Mouse (Mus musculus): ENCODE measurements around the gene Nab1. TPM values are rescaled to one million over a fixed set of nuclear protein-coding genes. Genes with fewer than 3 reads are reported as not detected.

Nab1 gene
- polyA plus RNA-seq, 1 experiment from 2014 or later: 18.8 TPM

DNA sequence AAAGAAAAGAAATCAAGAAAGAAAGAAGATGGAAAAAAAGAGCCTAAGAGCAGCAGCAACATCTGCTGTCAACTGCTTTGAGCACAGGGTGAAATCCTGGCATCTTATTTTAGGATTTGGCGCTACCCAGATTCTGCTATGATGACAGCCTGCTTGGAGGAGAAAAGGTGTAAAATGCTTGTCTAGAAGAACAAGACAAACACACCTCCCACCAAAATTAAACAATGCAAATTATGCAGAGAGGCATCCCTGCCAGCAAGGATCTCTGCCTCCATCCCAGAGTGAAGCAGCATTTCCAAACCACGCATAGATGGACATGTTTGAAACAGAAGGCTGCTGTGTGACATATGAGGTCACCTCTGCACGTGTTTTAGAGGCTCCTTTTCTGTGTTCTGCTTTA, 35.2 kb downstream of the Nab1 start:
- H3K4me1 ChIP-seq (ENCODE audit: control insufficient read depth, insufficient read depth, low read length): no peaks in the 10 kb centered on the region
- H3K27ac ChIP-seq (ENCODE audit: low read depth, low read length): no peak overlapping the region
- ATAC-seq (ENCODE audit: low FRiP score, low TSS enrichment): no peak
- H3K36me3 ChIP-seq (ENCODE audit: control insufficient read depth, insufficient read depth, low read length): peaks cover 3% of the 10 kb centered on the region; the same call in 1 of the 2 replicates
- H3K9ac ChIP-seq (ENCODE audit: low read depth, low read length): no peak overlapping the region
- WGBS: 82% methylated on average over 3 of the region's 3 CpGs
- no peaks in the 10 kb centered on the region for H3K27me3 ChIP-seq (ENCODE audit: control insufficient read depth, insufficient read depth, low read length)
- H3K4me3 ChIP-seq (ENCODE audit: low read length): no peak overlapping the region
- no peaks in the 10 kb centered on the region for H3K9me3 ChIP-seq (ENCODE audit: control insufficient read depth, low read length)
- H3K4me2 ChIP-seq (replicated peaks; ENCODE audit: low read depth, low read length): no peak overlapping the region

DNA sequence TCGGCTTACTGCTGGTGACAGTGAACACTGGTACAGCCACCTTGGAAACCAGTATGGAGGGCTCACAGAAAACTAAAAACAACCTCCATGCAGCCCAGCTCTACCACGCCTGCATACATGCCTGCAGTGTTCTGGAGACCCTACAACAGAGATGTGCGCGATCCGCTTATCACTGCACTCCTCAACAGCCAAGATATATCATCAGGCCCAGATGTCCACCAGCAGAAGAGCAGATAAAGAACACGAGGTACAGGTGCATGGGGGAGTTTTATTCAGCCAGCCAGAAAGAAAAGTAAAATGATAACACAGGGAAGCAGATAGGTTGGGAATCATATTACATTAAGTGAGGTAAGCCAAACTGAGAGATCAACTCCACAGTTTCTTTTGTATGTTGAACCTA, 37.2 kb downstream of the Nab1 start:
- H3K9ac ChIP-seq (ENCODE audit: low read depth, low read length): no peak overlapping the region
- no peak overlapping the region for H3K4me2 ChIP-seq (replicated peaks; ENCODE audit: low read depth, low read length)
- H3K36me3 ChIP-seq (ENCODE audit: control insufficient read depth, insufficient read depth, low read length): peaks cover 3% of the 10 kb centered on the region; the same call in 1 of the 2 replicates
- peak; percentile 57; the same call in 1 of the 2 replicates for ATAC-seq (ENCODE audit: low FRiP score, low TSS enrichment)
- H3K9me3 ChIP-seq (ENCODE audit: control insufficient read depth, low read length): no peaks in the 10 kb centered on the region
- H3K27me3 ChIP-seq (ENCODE audit: control insufficient read depth, insufficient read depth, low read length): no peaks in the 10 kb centered on the region
- no peak overlapping the region for H3K4me3 ChIP-seq (ENCODE audit: low read length)
- H3K4me1 ChIP-seq (ENCODE audit: control insufficient read depth, insufficient read depth, low read length): no peaks in the 10 kb centered on the region
- no peak overlapping the region for H3K27ac ChIP-seq (ENCODE audit: low read depth, low read length)
- 53% methylated on average over 6 of the region's 6 CpGs for WGBS

DNA sequence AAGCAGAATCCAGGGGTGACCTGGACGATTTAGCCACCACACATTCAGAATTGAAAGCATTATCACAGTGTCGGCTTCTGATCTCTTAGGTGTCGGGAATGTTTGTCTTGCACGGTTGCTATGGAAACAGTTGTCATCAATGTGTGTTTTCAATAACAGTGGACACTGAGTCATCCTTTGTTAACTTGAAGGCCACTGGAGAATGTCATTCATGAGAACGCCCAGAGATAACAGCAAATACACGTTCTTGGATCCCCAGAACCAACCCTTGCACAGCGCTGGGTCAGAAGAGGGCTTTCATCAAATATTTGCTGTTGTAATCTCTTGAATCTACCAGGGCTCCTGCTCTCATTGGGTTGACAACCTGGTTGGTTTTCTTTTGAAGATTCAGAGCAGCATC, 43.9 kb downstream of the Nab1 start:
- 80% methylated on average over 7 of the region's 7 CpGs for WGBS
- H3K27me3 ChIP-seq (ENCODE audit: control insufficient read depth, insufficient read depth, low read length): no peaks in the 10 kb centered on the region
- peaks cover 3% of the 10 kb centered on the region; the same call in 1 of the 2 replicates for H3K36me3 ChIP-seq (ENCODE audit: control insufficient read depth, insufficient read depth, low read length)
- no peak overlapping the region for H3K4me2 ChIP-seq (replicated peaks; ENCODE audit: low read depth, low read length)
- no peak overlapping the region for H3K27ac ChIP-seq (ENCODE audit: low read depth, low read length)
- H3K9ac ChIP-seq (ENCODE audit: low read depth, low read length): no peak overlapping the region
- no peak overlapping the region for H3K4me3 ChIP-seq (ENCODE audit: low read length)
- H3K4me1 ChIP-seq (ENCODE audit: control insufficient read depth, insufficient read depth, low read length): no peaks in the 10 kb centered on the region
- ATAC-seq (ENCODE audit: low FRiP score, low TSS enrichment): no peak
- H3K9me3 ChIP-seq (ENCODE audit: control insufficient read depth, low read length): no peaks in the 10 kb centered on the region

DNA sequence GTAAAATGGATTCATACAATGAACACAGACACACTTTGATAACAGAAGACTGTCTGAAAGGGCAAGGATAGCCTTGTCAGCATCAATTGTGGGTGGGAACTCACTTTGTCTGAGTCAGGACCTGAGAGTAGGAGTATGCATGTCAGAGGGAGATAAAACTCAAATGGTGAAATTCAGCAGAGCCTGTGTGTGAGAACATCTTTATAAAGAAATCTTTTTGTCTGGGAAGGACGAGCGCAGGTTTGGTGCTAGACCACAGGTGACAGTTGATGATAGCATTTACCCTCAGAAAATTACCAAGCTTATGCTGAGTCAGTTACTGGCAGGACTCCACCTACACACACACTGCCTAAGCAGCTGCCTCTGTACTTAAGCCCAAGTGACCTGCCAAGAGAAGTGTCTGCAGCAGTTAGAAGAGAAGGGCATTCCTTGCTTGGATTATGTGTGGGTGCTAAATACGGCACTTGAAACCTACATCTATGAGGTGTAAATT, 45.9 kb downstream of the Nab1 start:
- no peaks in the 10 kb centered on the region for H3K9me3 ChIP-seq (ENCODE audit: control insufficient read depth, low read length)
- no peak for ATAC-seq (ENCODE audit: low FRiP score, low TSS enrichment)
- H3K4me3 ChIP-seq (ENCODE audit: low read length): no peak overlapping the region
- no peaks in the 10 kb centered on the region; the same call in 1 of the 2 replicates for H3K36me3 ChIP-seq (ENCODE audit: control insufficient read depth, insufficient read depth, low read length)
- 92% methylated on average over 3 of the region's 3 CpGs for WGBS
- no peak overlapping the region for H3K27ac ChIP-seq (ENCODE audit: low read depth, low read length)
- H3K4me1 ChIP-seq (ENCODE audit: control insufficient read depth, insufficient read depth, low read length): no peaks in the 10 kb centered on the region
- no peaks in the 10 kb centered on the region for H3K27me3 ChIP-seq (ENCODE audit: control insufficient read depth, insufficient read depth, low read length)
- H3K9ac ChIP-seq (ENCODE audit: low read depth, low read length): no peak overlapping the region
- no peak overlapping the region for H3K4me2 ChIP-seq (replicated peaks; ENCODE audit: low read depth, low read length)

DNA sequence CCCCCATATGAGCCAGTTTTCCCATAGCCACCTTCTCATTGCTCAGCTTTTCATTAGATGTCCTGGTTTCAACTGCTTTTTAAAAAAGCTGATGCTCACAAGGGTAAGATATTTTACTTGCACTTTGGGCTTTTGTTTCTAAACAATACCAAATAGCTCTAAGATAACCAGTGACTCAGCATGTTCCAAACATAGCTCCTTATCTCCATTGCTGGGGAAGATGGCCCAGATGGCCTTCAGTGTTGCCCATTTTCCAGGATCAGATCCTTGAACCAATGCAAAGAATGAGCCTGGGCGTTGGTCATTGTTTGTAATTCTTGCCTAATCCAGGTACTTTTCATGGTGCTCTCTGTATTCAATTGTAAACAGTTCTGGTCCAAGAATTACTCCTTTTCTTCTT, 49.1 kb downstream of the Nab1 start:
- Histone ChIP-seq H3K27ac (ENCODE audit: low read depth, low read length) (no peak overlapping the region), H3K4me1 (ENCODE audit: control insufficient read depth, insufficient read depth, low read length) (no peaks in the 10 kb centered on the region), H3K9me3 (ENCODE audit: control insufficient read depth, low read length) (no peaks in the 10 kb centered on the region), H3K27me3 (ENCODE audit: control insufficient read depth, insufficient read depth, low read length) (no peaks in the 10 kb centered on the region), H3K36me3 (ENCODE audit: control insufficient read depth, insufficient read depth, low read length) (no peaks in the 10 kb centered on the region), H3K4me3 (ENCODE audit: low read length) (no peak overlapping the region), H3K9ac (ENCODE audit: low read depth, low read length) (no peak overlapping the region), H3K4me2 (replicated peaks; ENCODE audit: low read depth, low read length) (no peak overlapping the region)
- WGBS: 82% methylated on average over 1 of the region's 1 CpGs
- ATAC-seq (ENCODE audit: low FRiP score, low TSS enrichment): no peak

DNA sequence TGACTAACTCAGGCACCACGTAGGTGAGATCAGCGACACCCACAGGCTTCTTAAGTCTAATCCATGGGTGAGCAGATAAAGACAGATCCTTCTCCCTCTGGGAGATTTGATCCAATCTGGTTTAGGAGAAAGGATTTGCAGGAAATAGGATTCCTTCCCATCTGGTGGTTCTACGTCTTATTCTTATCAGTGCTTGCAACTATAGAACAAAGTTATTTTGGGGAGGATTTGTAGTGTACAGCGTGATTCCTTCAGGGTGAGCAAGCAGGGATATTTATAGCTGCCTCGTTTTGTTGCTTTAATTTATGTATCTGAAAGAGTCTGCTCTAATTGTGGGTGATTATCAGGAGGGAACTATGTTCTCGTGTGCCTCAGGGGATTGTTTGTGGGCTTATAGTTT, 64.6 kb downstream of the Nab1 start:
- ATAC-seq (ENCODE audit: low FRiP score, low TSS enrichment): no peak
- H3K4me3 ChIP-seq (ENCODE audit: low read length): no peak overlapping the region
- no peaks in the 10 kb centered on the region for H3K27me3 ChIP-seq (ENCODE audit: control insufficient read depth, insufficient read depth, low read length)
- H3K9me3 ChIP-seq (ENCODE audit: control insufficient read depth, low read length): no peaks in the 10 kb centered on the region
- H3K27ac ChIP-seq (ENCODE audit: low read depth, low read length): no peak overlapping the region
- no peak overlapping the region for H3K9ac ChIP-seq (ENCODE audit: low read depth, low read length)
- H3K36me3 ChIP-seq (ENCODE audit: control insufficient read depth, insufficient read depth, low read length): no peaks in the 10 kb centered on the region
- no peak overlapping the region for H3K4me2 ChIP-seq (replicated peaks; ENCODE audit: low read depth, low read length)
- no peaks in the 10 kb centered on the region for H3K4me1 ChIP-seq (ENCODE audit: control insufficient read depth, insufficient read depth, low read length)
- 49% methylated on average over 6 of the region's 6 CpGs for WGBS

DNA sequence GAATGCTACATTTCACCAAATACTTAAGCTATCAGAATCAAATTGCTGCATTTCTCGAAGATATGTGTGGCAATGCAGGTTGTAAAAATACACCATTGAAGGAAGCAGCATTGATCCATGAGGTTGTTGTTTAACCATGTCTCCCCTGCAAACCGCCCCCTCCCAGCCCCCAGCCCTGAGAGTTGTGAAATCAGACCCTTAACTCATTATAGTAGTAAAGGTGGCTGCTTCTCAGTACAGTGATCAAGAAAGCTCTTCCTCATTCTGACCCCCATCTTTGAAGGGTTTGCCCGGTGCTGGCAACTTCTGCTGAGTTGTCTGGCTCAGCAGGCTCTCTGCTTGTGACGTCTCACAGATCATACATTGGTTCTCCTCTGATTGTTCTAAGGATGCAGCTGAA, 66.4 kb downstream of the Nab1 start:
- Histone ChIP-seq H3K4me3 (ENCODE audit: low read length) (no peak overlapping the region), H3K27me3 (ENCODE audit: control insufficient read depth, insufficient read depth, low read length) (no peaks in the 10 kb centered on the region), H3K4me1 (ENCODE audit: control insufficient read depth, insufficient read depth, low read length) (no peaks in the 10 kb centered on the region), H3K9me3 (ENCODE audit: control insufficient read depth, low read length) (no peaks in the 10 kb centered on the region), H3K36me3 (ENCODE audit: control insufficient read depth, insufficient read depth, low read length) (no peaks in the 10 kb centered on the region), H3K4me2 (replicated peaks; ENCODE audit: low read depth, low read length) (no peak overlapping the region), H3K9ac (ENCODE audit: low read depth, low read length) (no peak overlapping the region), H3K27ac (ENCODE audit: low read depth, low read length) (no peak overlapping the region)
- no peak for ATAC-seq (ENCODE audit: low FRiP score, low TSS enrichment)
- 58% methylated on average over 4 of the region's 4 CpGs for WGBS

DNA sequence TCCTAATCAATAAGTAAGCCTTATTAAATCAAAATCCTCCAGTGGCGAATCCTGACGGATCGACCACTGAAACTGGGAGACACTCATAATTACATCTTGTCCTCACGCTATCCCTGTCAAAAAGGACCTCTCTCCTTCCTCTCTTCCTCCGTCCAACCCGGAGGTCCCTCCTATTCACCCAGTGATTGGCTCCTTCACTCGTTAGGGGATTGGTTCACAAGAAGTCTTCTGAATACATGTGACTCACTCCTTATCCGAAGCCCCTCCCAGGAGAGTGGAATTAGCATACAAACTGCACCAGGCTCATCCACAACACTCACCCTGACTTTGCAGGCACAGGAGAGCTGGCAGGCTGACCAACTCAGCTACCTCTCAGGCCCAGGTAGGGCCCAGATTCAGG, 68.7 kb downstream of the Nab1 start:
- Histone ChIP-seq H3K27ac (ENCODE audit: low read depth, low read length) (no peak overlapping the region), H3K4me2 (replicated peaks; ENCODE audit: low read depth, low read length) (no peak overlapping the region), H3K9ac (ENCODE audit: low read depth, low read length) (no peak overlapping the region), H3K4me1 (ENCODE audit: control insufficient read depth, insufficient read depth, low read length) (no peaks in the 10 kb centered on the region), H3K27me3 (ENCODE audit: control insufficient read depth, insufficient read depth, low read length) (no peaks in the 10 kb centered on the region), H3K36me3 (ENCODE audit: control insufficient read depth, insufficient read depth, low read length) (no peaks in the 10 kb centered on the region), H3K4me3 (ENCODE audit: low read length) (no peak overlapping the region), H3K9me3 (ENCODE audit: control insufficient read depth, low read length) (no peaks in the 10 kb centered on the region)
- WGBS: 85% methylated on average over 8 of the region's 8 CpGs
- no peak for ATAC-seq (ENCODE audit: low FRiP score, low TSS enrichment)

DNA sequence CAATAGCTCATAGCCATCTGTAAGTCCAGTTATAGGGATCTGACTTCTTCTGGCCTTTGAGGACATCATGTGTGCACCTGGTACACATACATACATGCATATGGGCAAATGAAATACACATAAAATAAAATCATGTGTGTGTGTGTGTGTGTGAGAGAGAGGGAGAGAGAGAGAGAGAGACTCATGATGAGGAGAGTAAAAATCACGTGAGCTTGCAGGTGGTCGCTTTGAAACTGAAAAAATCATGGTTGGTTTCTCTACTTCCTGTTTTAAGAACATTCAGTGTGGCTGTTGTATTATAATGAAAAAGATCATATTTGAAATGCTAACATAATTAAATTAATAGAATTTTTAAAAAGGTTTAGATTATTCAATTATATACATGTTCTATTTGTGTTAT, 69.9 kb downstream of the Nab1 start:
- no peak for ATAC-seq (ENCODE audit: low FRiP score, low TSS enrichment)
- H3K27me3 ChIP-seq (ENCODE audit: control insufficient read depth, insufficient read depth, low read length): no peaks in the 10 kb centered on the region
- H3K27ac ChIP-seq (ENCODE audit: low read depth, low read length): no peak overlapping the region
- H3K4me3 ChIP-seq (ENCODE audit: low read length): no peak overlapping the region
- H3K36me3 ChIP-seq (ENCODE audit: control insufficient read depth, insufficient read depth, low read length): no peaks in the 10 kb centered on the region
- no peak overlapping the region for H3K9ac ChIP-seq (ENCODE audit: low read depth, low read length)
- WGBS: 82% methylated on average over 2 of the region's 2 CpGs
- H3K9me3 ChIP-seq (ENCODE audit: control insufficient read depth, low read length): no peaks in the 10 kb centered on the region
- H3K4me2 ChIP-seq (replicated peaks; ENCODE audit: low read depth, low read length): no peak overlapping the region
- H3K4me1 ChIP-seq (ENCODE audit: control insufficient read depth, insufficient read depth, low read length): no peaks in the 10 kb centered on the region

All from kidney, embryonic 14.5 days (tissue).